In genomic region chr9:95266179-95266578, GRCm38 (mm10) we compare ENCODE assay signal across 18 mouse cellular contexts.
"Had no signal": no experiment of that assay in that cellular context is flagged by ENCODE, and none has a peak within 500 bp of the region (broad histone marks: within the 10 kb centered on the region; RNA-seq: fewer than 3 reads in every experiment).

No protein-coding gene starts in this region.

- H3K27me3 ChIP-seq: midbrain, embryonic 12.5 days; neural tube, embryonic 13.5 days; neural tube, embryonic 15.5 days had no signal

- H3K27ac ChIP-seq: midbrain, embryonic 10.5 days; midbrain, embryonic 12.5 days; neural tube, embryonic 13.5 days; neural tube, embryonic 15.5 days had no signal

- DNase-seq: lung, adult 18-20 months; lung, embryonic 14.5 days; lung, postnatal 10 days; lung, postnatal 4 days; midbrain, embryonic 14.5 days; retina, postnatal 1 day; right cerebral cortex, adult 18-20 months; right cerebral cortex, postnatal 25 days; right cerebral cortex, postnatal 4 days; spleen, adult 18-20 months; thymus, adult 18-20 months; thymus, postnatal 14 days; thymus, postnatal 36 days had no signal

- H3K4me1 ChIP-seq: neural tube, embryonic 15.5 days had no signal

- H3K9ac ChIP-seq: lung, embryonic 14.5 days; midbrain, embryonic 12.5 days; neural tube, embryonic 13.5 days; neural tube, embryonic 15.5 days had no signal

- H3K36me3 ChIP-seq: midbrain, embryonic 10.5 days; midbrain, embryonic 12.5 days; neural tube, embryonic 13.5 days; neural tube, embryonic 15.5 days had no signal

- H3K4me3 ChIP-seq: midbrain, embryonic 10.5 days; midbrain, embryonic 12.5 days; myocyte; neural tube, embryonic 13.5 days; neural tube, embryonic 15.5 days had no signal
